In the genomic region with DNA sequence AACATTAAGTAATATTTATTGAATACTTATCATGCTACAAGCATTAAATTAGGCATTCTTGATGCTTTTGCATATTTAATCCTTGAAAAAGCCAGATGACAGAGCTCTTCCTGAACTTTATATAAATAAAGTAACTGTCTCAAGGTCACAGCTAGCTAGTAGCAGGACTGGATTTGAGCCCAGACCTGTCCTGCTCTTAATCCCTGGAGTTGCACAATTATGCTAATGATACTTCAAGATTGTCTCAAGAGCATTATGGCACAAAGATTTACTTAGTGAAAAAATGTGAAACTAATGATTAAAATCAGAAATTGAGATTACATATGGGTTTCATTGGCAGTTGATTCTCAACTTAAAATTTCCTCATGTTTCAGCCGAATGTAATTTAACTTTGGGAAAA, we compare ENCODE assay signal across 24 mouse cellular contexts.
A peak's percentile ranks its signal among the peaks of the same experiment; 100 is the strongest.
DNase-seq lines count a peak whose midpoint lies in the region; ATAC-seq and TF ChIP-seq lines count a peak whose summit lies in the region.
"Had no signal": no experiment of that assay in that cellular context is flagged by ENCODE, and none has a peak within 500 bp of the region (broad histone marks: within the 10 kb centered on the region; RNA-seq: fewer than 3 reads in every experiment).

No protein-coding gene starts in this region.

- H3K4me1 ChIP-seq in lung, embryonic 14.5 days (ENCODE audit: insufficient read depth): no peaks in the 10 kb centered on the region
- H3K4me1 ChIP-seq: heart, embryonic 12.5 days; hindbrain, embryonic 10.5 days; limb, embryonic 12.5 days; liver, embryonic 12.5 days; midbrain, embryonic 15.5 days; neural tube, embryonic 13.5 days had no signal

- DNase-seq in adrenal gland, postnatal 10 days: peak; percentile 18
- DNase-seq in adrenal gland, adult (ENCODE audit: inconsistent age in 2 of 2, low spot score in 1 of 2): no peak
- DNase-seq in gastrocnemius, postnatal 14 days: peak; percentile 6
- no peak for DNase-seq in gastrocnemius, postnatal 36 days
- peak; percentile 25 for DNase-seq in lung, embryonic 14.5 days
- DNase-seq in lung, postnatal 25 days (ENCODE audit: low spot score): no peak
- DNase-seq in gonadal fat pad, adult 2 months (ENCODE audit: low read depth): peak; percentile 26
- DNase-seq: cerebellum, adult 18-20 months; forebrain, postnatal 0 days; heart, postnatal 10 days; kidney, postnatal 10 days; lung, adult 18-20 months; lung, postnatal 4 days; retina, postnatal 1 day; right cerebral cortex, postnatal 25 days; thymus, postnatal 14 days had no signal

- no peak overlapping the region for H3K27ac ChIP-seq in lung, embryonic 14.5 days (ENCODE audit: low read depth)
- H3K27ac ChIP-seq: hindbrain, embryonic 10.5 days; limb, embryonic 12.5 days; liver, embryonic 12.5 days; midbrain, embryonic 15.5 days; neural tube, embryonic 13.5 days had no signal

- H3K9me3 ChIP-seq in lung, embryonic 14.5 days (ENCODE audit: low read depth, low read length): no peaks in the 10 kb centered on the region
- H3K9me3 ChIP-seq: heart, embryonic 12.5 days; hindbrain, embryonic 10.5 days; limb, embryonic 12.5 days; liver, embryonic 12.5 days; midbrain, embryonic 15.5 days; neural tube, embryonic 13.5 days had no signal

- 73% methylated on average over 1 of the region's 1 CpGs for WGBS in lung, embryonic 14.5 days

- no peak overlapping the region for H3K9ac ChIP-seq in lung, embryonic 14.5 days
- H3K9ac ChIP-seq: forebrain, postnatal 0 days; heart, embryonic 12.5 days; limb, embryonic 12.5 days; liver, embryonic 12.5 days; midbrain, embryonic 15.5 days; neural tube, embryonic 13.5 days had no signal

- no peaks in the 10 kb centered on the region for H3K27me3 ChIP-seq in lung, embryonic 14.5 days (ENCODE audit: insufficient read depth, low read length)
- H3K27me3 ChIP-seq: heart, embryonic 12.5 days; limb, embryonic 12.5 days; liver, embryonic 12.5 days; midbrain, embryonic 15.5 days; neural tube, embryonic 13.5 days had no signal

- no peak overlapping the region for H3K4me2 ChIP-seq in lung, embryonic 14.5 days
- H3K4me2 ChIP-seq: heart, embryonic 12.5 days; limb, embryonic 12.5 days; liver, embryonic 12.5 days; midbrain, embryonic 15.5 days; neural tube, embryonic 13.5 days had no signal

- no peaks in the 10 kb centered on the region for H3K36me3 ChIP-seq in lung, embryonic 14.5 days (ENCODE audit: insufficient read depth)
- H3K36me3 ChIP-seq: heart, embryonic 12.5 days; hindbrain, embryonic 10.5 days; limb, embryonic 12.5 days; liver, embryonic 12.5 days; midbrain, embryonic 15.5 days; neural tube, embryonic 13.5 days had no signal

- intact Hi-C loops in gastrocnemius, postnatal 14 days (cut with DNase I; ENCODE audit: low total_unique reads): no loop called here
- intact Hi-C loops in gastrocnemius, postnatal 36 days (cut with DNase I): no loop called here

- H3K4me3 ChIP-seq in lung, embryonic 14.5 days (ENCODE audit: low read depth, low read length): no peak overlapping the region
- H3K4me3 ChIP-seq: heart, embryonic 12.5 days; hindbrain, embryonic 10.5 days; limb, embryonic 12.5 days; liver, embryonic 12.5 days; midbrain, embryonic 15.5 days; myocyte; neural tube, embryonic 13.5 days had no signal

- ATAC-seq in lung, embryonic 14.5 days (ENCODE audit: insufficient read depth): no peak
- ATAC-seq: forebrain, postnatal 0 days; intestine, postnatal 0 days; liver, embryonic 12.5 days; midbrain, embryonic 15.5 days had no signal

- TF ChIP-seq CTCF in lung, embryonic 14.5 days (IDR thresholded peaks at IDR 0.05; ENCODE audit: low read depth): no peak

Comparison
In these comparisons a context has a peak if more than half of its experiments do, and no peak if none do; other contexts are left out.
1. DNase-seq: peak in adrenal gland, postnatal 10 days (single experiment), gastrocnemius, postnatal 14 days (single experiment), lung, embryonic 14.5 days (single experiment) and gonadal fat pad, adult 2 months (single experiment); none in adrenal gland, adult (0 of 2), gastrocnemius, postnatal 36 days (0 of 2) and lung, postnatal 25 days (single experiment).